Mouse (Mus musculus) fat pad, adult 2 months (tissue): Measurements from ENCODE around the gene Zfp449.
"Not testable (repeated sequence)": the region's sequence is repeated elsewhere in the genome, so short reads cannot be mapped to it uniquely, and the experiment has no call there.

Experiments
- DNase-seq: peaks from one replicate; pipeline ENCODE4 v3.0.0-alpha.2; 2011; ENCODE audit warnings: low read depth, low spot score; ENCODE audit errors: extremely low read depth

Gene Zfp449

GRCm38 (mm10) chrX:56346176-56346931, at the start of gene Zfp449:
TSS of gene Zfp449 (plus strand) at chrX:56346400.
- no peak for DNase-seq

GRCm38 (mm10) chrX:56307597-56307996, 38.6 kb upstream of the Zfp449 start:
- DNase-seq = no peak

- no peak for DNase-seq
These were observed 33.4 kb upstream of the Zfp449 start for GRCm38 (mm10) chrX:56312813-56313212.

GRCm38 (mm10) chrX:56322096-56322495, 24.1 kb upstream of the Zfp449 start:
- DNase-seq = no peak

DNA sequence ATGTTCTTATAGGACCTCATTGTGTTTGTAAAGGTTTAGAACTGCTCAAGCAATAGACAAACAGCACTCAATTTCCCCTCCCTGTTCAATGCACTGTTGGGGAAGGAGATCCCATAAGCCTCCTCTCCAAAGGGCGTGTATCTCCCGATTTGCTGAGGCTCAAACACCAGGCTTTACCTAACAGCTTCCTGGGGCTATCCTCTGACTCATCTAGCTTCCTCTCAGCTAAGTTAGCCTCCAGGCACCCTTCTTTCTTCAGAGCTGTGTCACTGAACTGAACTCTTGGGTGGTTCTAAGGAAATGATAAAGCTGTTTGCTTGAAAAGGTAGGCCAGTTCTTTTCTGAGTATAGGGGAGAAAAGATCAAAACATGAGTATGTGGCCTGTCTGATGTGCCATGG, 23.5 kb upstream of the Zfp449 start:
- no peak for DNase-seq

- no peak for DNase-seq
These were observed 14.2 kb upstream of the Zfp449 start for GRCm38 (mm10) chrX:56332046-56332445.

- DNase-seq = no peak
These were observed 5.9 kb upstream of the Zfp449 start for GRCm38 (mm10) chrX:56340305-56340704.

- DNase-seq = no peak
These were observed 3.3 kb upstream of the Zfp449 start for GRCm38 (mm10) chrX:56342921-56343320.

DNA sequence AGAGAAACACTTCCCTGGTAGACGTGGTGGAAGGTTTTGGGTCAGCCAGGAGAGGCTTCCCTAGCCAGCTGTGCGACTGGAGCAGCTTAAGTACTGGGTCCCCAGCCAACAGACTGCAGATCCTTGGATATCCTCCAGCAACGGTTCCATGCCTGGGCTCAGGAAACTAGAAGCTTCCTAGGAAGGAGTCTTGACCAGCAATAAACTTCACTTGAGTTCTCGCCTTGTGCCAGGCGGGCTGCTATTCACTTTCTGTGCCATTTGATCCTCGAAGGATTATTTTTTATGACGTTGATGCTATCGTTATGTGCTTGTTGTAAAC, 693 bp downstream of the Zfp449 start:
- DNase-seq = no peak

- not testable (repeated sequence) for DNase-seq
These were observed 28.4 kb downstream of the Zfp449 start, which contains the start of gene Smim10l2a for GRCm38 (mm10) chrX:56374431-56375128. TSS of gene Smim10l2a (plus strand) at chrX:56374586.

- DNase-seq = no peak
These were observed 34.7 kb downstream of the Zfp449 start for GRCm38 (mm10) chrX:56380852-56381251.

- DNase-seq = no peak
These were observed 37.9 kb downstream of the Zfp449 start for GRCm38 (mm10) chrX:56384142-56384541.

- DNase-seq = no peak
These were observed 58.4 kb downstream of the Zfp449 start for GRCm38 (mm10) chrX:56404646-56405045.

DNA sequence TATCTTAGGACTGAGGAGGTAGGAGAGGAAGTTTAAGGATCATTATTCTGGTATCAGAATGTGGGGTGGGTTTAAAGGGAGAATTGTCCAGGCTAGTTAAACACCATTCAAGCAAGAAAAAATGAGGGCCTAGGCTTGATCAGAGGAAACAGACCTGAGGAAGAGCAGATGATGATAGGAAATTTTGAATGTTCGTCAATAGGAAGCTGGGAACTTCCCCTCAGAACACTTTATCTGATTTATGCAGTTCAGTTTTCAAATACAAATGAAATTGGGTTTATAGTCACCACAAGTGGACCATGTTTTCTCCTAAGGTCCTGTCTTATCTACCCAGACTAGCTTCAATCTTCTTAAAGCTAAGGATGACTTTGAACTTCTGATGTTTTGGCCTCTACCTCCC, 59.3 kb downstream of the Zfp449 start:
- no peak for DNase-seq

DNA sequence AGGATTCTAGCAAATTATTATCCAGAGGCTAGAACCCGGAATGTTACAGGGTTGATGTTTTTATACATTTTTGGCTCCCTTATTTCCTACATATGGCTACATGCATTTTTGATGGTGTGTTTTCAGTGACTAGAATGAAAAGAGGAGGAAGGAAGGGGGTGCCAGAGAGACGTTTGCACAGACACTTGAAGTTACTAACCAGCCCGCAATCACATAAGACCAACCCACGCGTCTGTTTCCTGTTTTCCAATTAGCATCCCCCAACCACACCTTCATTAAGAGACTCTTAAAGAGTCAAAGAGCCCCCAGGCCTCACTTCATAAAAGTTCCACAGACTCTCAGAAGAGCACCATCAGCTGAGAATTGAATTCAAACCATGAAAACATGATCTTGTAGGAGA, 59.9 kb downstream of the Zfp449 start:
- no peak for DNase-seq
